Mouse (Mus musculus): Measurements from ENCODE around the gene Trpm5. TPM values are rescaled to one million over a fixed set of nuclear protein-coding genes. Genes with fewer than 3 reads are reported as not detected.

The Trpm5 gene
- polyA plus RNA-seq, 1 experiment from 2014 or later: 0.70 TPM

DNA sequence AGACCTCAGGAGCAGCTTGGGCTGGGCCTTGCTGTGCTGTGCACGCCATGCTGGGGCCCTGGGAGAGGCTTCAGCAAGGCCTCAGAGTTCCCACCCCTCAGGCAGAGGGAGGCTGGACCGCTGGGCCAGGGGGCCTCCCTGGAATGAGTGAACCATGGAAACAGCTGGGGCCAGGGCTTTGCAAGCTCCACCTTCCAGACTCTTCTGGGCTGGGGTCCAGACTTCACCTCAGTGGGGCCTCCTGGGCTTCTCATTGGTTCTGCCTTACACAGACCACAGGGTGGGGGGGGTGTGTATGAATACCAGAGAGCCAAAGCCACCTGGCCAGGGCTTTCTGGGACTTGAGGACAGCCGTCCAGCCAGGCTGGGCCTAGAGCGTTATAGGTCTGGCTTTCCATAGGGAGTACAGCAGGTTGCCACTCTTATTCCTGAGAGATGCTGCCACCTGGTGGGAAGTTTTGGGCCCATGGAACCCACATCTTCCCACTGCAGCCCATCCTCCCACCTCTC, 7.3 kb downstream of the Trpm5 start:
- Histone ChIP-seq H3K9ac (ENCODE audit: low read length) (no peak overlapping the region), H3K27me3 (ENCODE audit: control insufficient read depth, insufficient read depth, low read length) (no peaks in the 10 kb centered on the region), H3K36me3 (ENCODE audit: control insufficient read depth, insufficient read depth, low read length) (no peaks in the 10 kb centered on the region), H3K4me1 (ENCODE audit: control insufficient read depth, insufficient read depth, low read length) (no peaks in the 10 kb centered on the region), H3K27ac (ENCODE audit: low read depth, low read length) (no peak overlapping the region), H3K4me2 (no peak overlapping the region), H3K4me3 (ENCODE audit: low read depth, low read length) (no peak overlapping the region), H3K9me3 (ENCODE audit: control insufficient read depth, low read length) (no peaks in the 10 kb centered on the region)
- ATAC-seq (ENCODE audit: low FRiP score) (peak; percentile 40; the same call in 1 of the 2 replicates), DNase-seq (ENCODE audit: low spot score, missing footprints) (peak; percentile 87)
- 46% methylated on average over 4 of the region's 4 CpGs for WGBS

DNA sequence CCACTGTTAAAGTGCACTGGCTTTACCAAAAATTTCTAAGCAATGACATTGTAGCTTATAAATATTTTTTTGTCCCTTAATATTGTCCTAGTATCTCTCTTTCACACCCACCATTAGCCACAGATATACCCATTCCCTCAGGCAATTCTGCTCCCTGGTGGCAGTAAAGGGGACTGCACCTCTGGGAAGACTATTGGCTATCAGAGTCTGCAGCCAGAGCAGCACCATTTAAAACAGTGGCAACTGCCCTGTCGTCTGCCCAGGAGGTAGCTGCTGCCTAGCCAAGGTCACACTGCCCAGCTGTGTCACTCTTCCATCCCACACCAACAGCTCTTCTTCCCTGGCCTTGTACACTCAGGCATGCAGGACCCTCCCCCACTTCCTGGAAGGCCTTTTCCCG, 8.1 kb downstream of the Trpm5 start:
- no peak for ATAC-seq (ENCODE audit: low FRiP score)

DNA sequence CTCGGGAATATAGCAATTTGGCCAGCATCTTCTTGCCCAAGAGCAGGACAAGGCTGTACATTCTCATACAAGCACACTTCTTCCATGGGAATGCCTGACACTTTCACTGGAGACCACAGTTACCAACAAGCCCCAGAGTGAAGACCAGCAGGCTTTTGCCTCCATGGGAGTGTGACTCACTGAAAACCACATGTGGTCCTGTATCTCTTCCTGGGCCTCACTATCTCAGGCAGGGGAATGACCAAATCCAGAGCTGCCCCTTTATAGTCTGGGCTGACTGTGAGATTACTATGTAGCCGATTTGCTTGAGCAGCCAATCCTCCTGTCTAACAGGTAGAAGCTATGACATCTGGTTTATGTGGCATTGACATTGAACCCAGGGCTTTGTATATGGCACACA, 10.7 kb downstream of the Trpm5 start:
- no peak for DNase-seq (ENCODE audit: low spot score, missing footprints)
- H3K4me3 ChIP-seq (ENCODE audit: low read depth, low read length): no peak overlapping the region
- H3K4me2 ChIP-seq: no peak overlapping the region
- H3K9me3 ChIP-seq (ENCODE audit: control insufficient read depth, low read length): no peaks in the 10 kb centered on the region
- no peaks in the 10 kb centered on the region for H3K27me3 ChIP-seq (ENCODE audit: control insufficient read depth, insufficient read depth, low read length)
- 85% methylated on average over 2 of the region's 2 CpGs for WGBS
- H3K4me1 ChIP-seq (ENCODE audit: control insufficient read depth, insufficient read depth, low read length): no peaks in the 10 kb centered on the region
- H3K9ac ChIP-seq (ENCODE audit: low read length): no peak overlapping the region
- ATAC-seq (ENCODE audit: low FRiP score): no peak
- no peaks in the 10 kb centered on the region for H3K36me3 ChIP-seq (ENCODE audit: control insufficient read depth, insufficient read depth, low read length)
- no peak overlapping the region for H3K27ac ChIP-seq (ENCODE audit: low read depth, low read length)

More for the DNA sequence above, 8.1 kb downstream of the Trpm5 start:
- Histone ChIP-seq H3K4me2 (no peak overlapping the region), H3K9me3 (ENCODE audit: control insufficient read depth, low read length) (no peaks in the 10 kb centered on the region), H3K36me3 (ENCODE audit: control insufficient read depth, insufficient read depth, low read length) (no peaks in the 10 kb centered on the region), H3K9ac (ENCODE audit: low read length) (no peak overlapping the region), H3K4me1 (ENCODE audit: control insufficient read depth, insufficient read depth, low read length) (no peaks in the 10 kb centered on the region), H3K27me3 (ENCODE audit: control insufficient read depth, insufficient read depth, low read length) (no peaks in the 10 kb centered on the region), H3K4me3 (ENCODE audit: low read depth, low read length) (no peak overlapping the region), H3K27ac (ENCODE audit: low read depth, low read length) (no peak overlapping the region)
- DNase-seq (ENCODE audit: low spot score, missing footprints): peak; percentile 89
- 56% methylated on average over 2 of the region's 2 CpGs for WGBS

DNA sequence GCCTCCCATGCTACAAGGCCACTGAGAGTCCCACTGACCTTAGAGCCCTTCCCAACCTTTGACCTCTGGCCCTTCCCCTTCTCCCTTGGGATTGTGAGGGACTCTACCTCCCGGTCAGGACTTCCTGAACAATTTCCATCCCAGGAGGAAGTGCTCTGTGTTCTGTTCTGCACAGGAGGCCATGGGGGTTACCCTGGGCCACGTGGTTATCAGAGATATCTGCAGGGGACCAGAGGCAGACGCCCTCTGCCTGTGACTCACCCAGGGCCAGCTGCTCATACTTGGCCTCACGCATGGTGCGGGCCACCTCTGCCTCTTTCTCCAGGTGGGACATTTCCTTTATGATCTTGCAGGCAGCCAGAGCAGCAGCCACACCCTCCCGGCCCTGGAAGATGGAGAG, 12.4 kb downstream of the Trpm5 start:
- H3K27ac ChIP-seq (ENCODE audit: low read depth, low read length): no peak overlapping the region
- H3K9me3 ChIP-seq (ENCODE audit: control insufficient read depth, low read length): no peaks in the 10 kb centered on the region
- ATAC-seq (ENCODE audit: low FRiP score) (no peak), DNase-seq (ENCODE audit: low spot score, missing footprints) (no peak)
- no peaks in the 10 kb centered on the region for H3K27me3 ChIP-seq (ENCODE audit: control insufficient read depth, insufficient read depth, low read length)
- no peak overlapping the region for H3K4me3 ChIP-seq (ENCODE audit: low read depth, low read length)
- no peaks in the 10 kb centered on the region for H3K4me1 ChIP-seq (ENCODE audit: control insufficient read depth, insufficient read depth, low read length)
- 73% methylated on average over 6 of the region's 6 CpGs for WGBS
- no peak overlapping the region for H3K4me2 ChIP-seq
- no peak overlapping the region for H3K9ac ChIP-seq (ENCODE audit: low read length)
- H3K36me3 ChIP-seq (ENCODE audit: control insufficient read depth, insufficient read depth, low read length): no peaks in the 10 kb centered on the region

DNA sequence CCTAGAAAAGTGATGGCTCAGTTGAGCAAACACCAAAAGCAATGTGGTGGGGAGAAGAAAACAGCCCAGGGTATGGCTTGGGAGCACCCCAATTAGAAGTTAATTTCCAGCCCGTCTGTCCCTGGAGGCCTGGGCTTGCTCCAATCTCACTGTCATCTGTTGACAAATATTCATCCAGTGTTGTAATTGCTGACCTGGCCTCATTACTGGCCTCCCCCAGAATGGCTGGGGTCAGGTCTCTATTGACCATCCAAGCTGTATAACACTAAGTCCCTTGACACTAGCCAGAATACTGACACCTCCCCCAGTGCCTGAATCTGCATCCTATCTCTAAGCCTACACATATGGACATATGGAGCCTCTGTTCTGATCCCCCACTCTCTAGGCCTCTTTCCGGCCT, 17.1 kb downstream of the Trpm5 start:
- DNase-seq (ENCODE audit: low spot score, missing footprints) (no peak), ATAC-seq (ENCODE audit: low FRiP score) (no peak)
- Histone ChIP-seq H3K4me2 (no peak overlapping the region), H3K27ac (ENCODE audit: low read depth, low read length) (no peak overlapping the region), H3K36me3 (ENCODE audit: control insufficient read depth, insufficient read depth, low read length) (no peaks in the 10 kb centered on the region), H3K4me1 (ENCODE audit: control insufficient read depth, insufficient read depth, low read length) (no peaks in the 10 kb centered on the region), H3K9ac (ENCODE audit: low read length) (no peak overlapping the region), H3K9me3 (ENCODE audit: control insufficient read depth, low read length) (no peaks in the 10 kb centered on the region), H3K4me3 (ENCODE audit: low read depth, low read length) (no peak overlapping the region), H3K27me3 (ENCODE audit: control insufficient read depth, insufficient read depth, low read length) (no peaks in the 10 kb centered on the region; the same call in 1 of the 2 replicates)
- 78% methylated on average over 2 of the region's 2 CpGs for WGBS

DNA sequence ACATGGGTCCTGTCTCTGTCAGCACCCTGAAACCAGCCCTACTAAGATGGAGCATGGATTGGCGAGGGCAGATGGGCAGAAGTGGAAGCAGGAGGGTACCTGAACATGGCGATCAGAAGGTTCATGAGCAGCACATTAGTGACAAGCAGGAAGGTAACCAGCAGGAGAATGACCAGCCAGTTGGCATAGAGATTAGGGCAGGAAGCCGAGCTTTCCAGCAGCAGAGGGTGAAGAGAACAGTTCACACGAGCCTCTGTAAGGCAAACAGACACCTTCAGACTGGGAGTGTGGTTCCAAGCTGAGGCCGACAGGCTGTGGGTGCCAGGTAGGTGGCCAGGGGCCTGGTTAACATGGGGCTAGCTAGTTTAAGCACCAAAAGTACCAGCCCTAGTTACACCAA, 19.0 kb downstream of the Trpm5 start:
- 76% methylated on average over 5 of the region's 5 CpGs for WGBS
- Histone ChIP-seq H3K4me2 (no peak overlapping the region), H3K9ac (ENCODE audit: low read length) (no peak overlapping the region), H3K9me3 (ENCODE audit: control insufficient read depth, low read length) (no peaks in the 10 kb centered on the region), H3K27me3 (ENCODE audit: control insufficient read depth, insufficient read depth, low read length) (no peaks in the 10 kb centered on the region; the same call in 1 of the 2 replicates), H3K27ac (ENCODE audit: low read depth, low read length) (no peak overlapping the region), H3K4me1 (ENCODE audit: control insufficient read depth, insufficient read depth, low read length) (peaks cover 5% of the 10 kb centered on the region), H3K4me3 (ENCODE audit: low read depth, low read length) (no peak overlapping the region), H3K36me3 (ENCODE audit: control insufficient read depth, insufficient read depth, low read length) (no peaks in the 10 kb centered on the region)
- DNase-seq (ENCODE audit: low spot score, missing footprints): no peak
- no peak for ATAC-seq (ENCODE audit: low FRiP score)

DNA sequence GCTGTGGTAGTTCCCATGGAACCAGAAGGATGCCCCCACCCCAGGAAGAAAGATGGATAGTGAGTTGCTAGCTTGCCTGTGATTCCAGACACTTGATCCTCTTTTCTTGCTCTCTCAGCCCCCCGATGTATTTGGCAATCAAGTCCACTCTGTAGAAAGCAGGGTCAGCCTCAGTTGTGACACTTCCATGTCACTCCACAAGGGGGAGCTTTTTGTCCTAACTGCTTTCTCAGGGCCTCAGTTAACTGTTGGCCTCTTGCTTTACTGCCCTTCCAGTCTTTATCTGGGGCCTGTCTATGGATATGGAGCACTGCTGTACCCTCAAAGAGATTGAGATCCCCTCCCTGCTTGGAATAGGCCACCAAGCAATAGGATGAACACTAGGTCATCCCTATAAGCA, 21.4 kb downstream of the Trpm5 start:
- peak; percentile 87 for DNase-seq (ENCODE audit: low spot score, missing footprints)
- WGBS: 77% methylated on average over 1 of the region's 1 CpGs
- no peak for ATAC-seq (ENCODE audit: low FRiP score)

DNA sequence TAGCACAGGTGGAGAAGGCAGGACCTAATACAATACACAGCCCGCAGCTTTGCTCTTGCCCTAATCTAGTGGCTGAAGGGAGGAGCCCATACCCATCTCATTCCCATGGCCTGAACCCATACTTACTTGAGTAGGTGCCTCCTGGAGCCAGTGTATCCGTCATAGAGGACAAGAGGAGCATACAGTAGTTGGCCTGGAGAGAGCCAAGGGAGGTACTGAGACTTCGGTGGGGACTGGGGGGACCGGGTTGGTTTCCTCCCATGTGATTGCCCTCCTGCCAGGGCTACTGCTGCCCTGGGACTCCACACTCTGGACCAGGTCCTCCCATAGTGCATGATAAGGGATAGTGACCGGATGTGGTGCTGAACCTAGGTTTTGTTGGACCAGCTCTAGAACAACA, 21.8 kb downstream of the Trpm5 start:
- no peaks in the 10 kb centered on the region for H3K36me3 ChIP-seq (ENCODE audit: control insufficient read depth, insufficient read depth, low read length)
- no peaks in the 10 kb centered on the region; the same call in 1 of the 2 replicates for H3K27me3 ChIP-seq (ENCODE audit: control insufficient read depth, insufficient read depth, low read length)
- peaks cover 20% of the 10 kb centered on the region for H3K4me1 ChIP-seq (ENCODE audit: control insufficient read depth, insufficient read depth, low read length)
- H3K27ac ChIP-seq (ENCODE audit: low read depth, low read length): no peak overlapping the region
- no peak overlapping the region for H3K4me3 ChIP-seq (ENCODE audit: low read depth, low read length)
- ATAC-seq (ENCODE audit: low FRiP score): no peak
- H3K9ac ChIP-seq (ENCODE audit: low read length): no peak overlapping the region
- WGBS: 84% methylated on average over 5 of the region's 5 CpGs
- no peak overlapping the region for H3K4me2 ChIP-seq
- DNase-seq (ENCODE audit: low spot score, missing footprints): peak; percentile 67
- no peaks in the 10 kb centered on the region for H3K9me3 ChIP-seq (ENCODE audit: control insufficient read depth, low read length)

More for the DNA sequence above, 21.4 kb downstream of the Trpm5 start:
- H3K9me3 ChIP-seq (ENCODE audit: control insufficient read depth, low read length): no peaks in the 10 kb centered on the region
- no peak overlapping the region for H3K27ac ChIP-seq (ENCODE audit: low read depth, low read length)
- H3K4me1 ChIP-seq (ENCODE audit: control insufficient read depth, insufficient read depth, low read length): peaks cover 15% of the 10 kb centered on the region
- no peak overlapping the region for H3K4me3 ChIP-seq (ENCODE audit: low read depth, low read length)
- H3K36me3 ChIP-seq (ENCODE audit: control insufficient read depth, insufficient read depth, low read length): no peaks in the 10 kb centered on the region
- no peak overlapping the region for H3K4me2 ChIP-seq
- H3K27me3 ChIP-seq (ENCODE audit: control insufficient read depth, insufficient read depth, low read length): no peaks in the 10 kb centered on the region; the same call in 1 of the 2 replicates
- H3K9ac ChIP-seq (ENCODE audit: low read length): no peak overlapping the region

DNA sequence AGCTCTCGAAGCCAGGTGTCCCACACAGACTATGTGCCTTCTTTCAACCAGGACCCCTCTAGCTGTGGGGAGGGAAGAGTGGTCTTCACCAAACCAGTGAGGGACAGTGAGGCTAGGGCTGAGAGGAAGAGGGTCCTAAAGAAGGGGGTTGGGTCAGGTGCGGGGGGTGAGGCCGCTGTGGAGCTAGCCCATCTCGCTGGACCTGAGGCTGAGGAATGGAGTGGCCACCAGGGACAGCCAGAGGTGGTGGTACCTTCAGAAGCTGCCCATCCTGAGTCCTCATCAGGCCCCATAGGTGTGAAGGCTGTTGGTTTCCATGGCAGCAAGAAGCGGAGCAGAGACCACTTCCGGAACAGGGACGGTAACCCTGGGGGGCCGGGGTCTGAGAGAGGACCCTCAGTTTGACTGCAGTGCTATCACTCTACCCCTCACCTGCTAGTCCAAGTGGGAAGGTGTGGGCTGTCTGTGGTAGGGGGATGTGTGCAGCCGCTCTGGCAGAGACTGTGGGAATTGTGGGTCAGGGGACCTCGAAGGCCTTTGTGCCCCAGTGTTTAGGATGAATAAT, 23.9 kb downstream of the Trpm5 start:
- H3K27me3 ChIP-seq (ENCODE audit: control insufficient read depth, insufficient read depth, low read length): no peaks in the 10 kb centered on the region
- no peak overlapping the region for H3K27ac ChIP-seq (ENCODE audit: low read depth, low read length)
- H3K9me3 ChIP-seq (ENCODE audit: control insufficient read depth, low read length): no peaks in the 10 kb centered on the region
- H3K36me3 ChIP-seq (ENCODE audit: control insufficient read depth, insufficient read depth, low read length): peaks cover 11% of the 10 kb centered on the region; the same call in 1 of the 2 replicates
- peak overlapping the region; percentile 88 for H3K4me3 ChIP-seq (ENCODE audit: low read depth, low read length)
- peak overlapping the region; percentile 97 for H3K4me2 ChIP-seq
- ATAC-seq (ENCODE audit: low FRiP score) (no peak), DNase-seq (ENCODE audit: low spot score, missing footprints) (peak; percentile 85)
- peaks cover 20% of the 10 kb centered on the region for H3K4me1 ChIP-seq (ENCODE audit: control insufficient read depth, insufficient read depth, low read length)
- 91% methylated on average over 10 of the region's 10 CpGs for WGBS
- peak overlapping the region; percentile 94 for H3K9ac ChIP-seq (ENCODE audit: low read length)

Measured in midbrain, embryonic 11.5 days (tissue).